Mouse (Mus musculus) thymus, adult 2 months (tissue): ENCODE results near the gene Gm28269. TPM values are rescaled to one million over a fixed set of nuclear protein-coding genes. Genes with fewer than 3 reads are reported as not detected.

Source experiments
- DNase-seq: peaks from one replicate; pipeline ENCODE4 v3.0.0; 2021
- H3K27ac ChIP-seq: fragments of 200-500 bp; 2 replicates; pipeline ENCODE4 v1.5.1; 2012; ENCODE audit warnings: low read length, control low read depth; ENCODE audit not compliant: control insufficient read depth, insufficient read depth
- H3K27me3 ChIP-seq: fragments of 200-500 bp; 2 replicates; pipeline ENCODE4 v1.6.1; 2012; ENCODE audit warnings: mild to moderate bottlenecking, low read length, moderate library complexity, mixed read lengths; ENCODE audit not compliant: control insufficient read depth, insufficient read depth
- H3K36me3 ChIP-seq: fragments of 200-500 bp; 2 replicates; pipeline ENCODE4 v1.6.1; 2012; ENCODE audit warnings: mild to moderate bottlenecking, low read length, moderate library complexity; ENCODE audit not compliant: control insufficient read depth, insufficient read depth
- H3K4me1 ChIP-seq: fragments of 200-500 bp; replicated peaks from 2 replicates; pipeline ENCODE4 v1.6.1; 2012; ENCODE audit warnings: low read length; ENCODE audit not compliant: control insufficient read depth, insufficient read depth
- H3K4me3 ChIP-seq: fragments of 200-500 bp; 2 replicates; pipeline ENCODE4 v1.5.1; 2012; ENCODE audit warnings: mild to moderate bottlenecking, low read length, control low read depth, moderate library complexity; ENCODE audit not compliant: control insufficient read depth, insufficient read depth
- CTCF ChIP-seq: fragments of 200-500 bp; IDR thresholded peaks from 2 replicates; pipeline ENCODE4 v1.5.1; 2012; ENCODE audit warnings: mild to moderate bottlenecking, control low read depth, low read length, moderate library complexity, borderline replicate concordance; ENCODE audit not compliant: control insufficient read depth, poor library complexity, insufficient read depth; ENCODE audit errors: extremely low read depth
- POLR2A ChIP-seq: fragments of 200-500 bp; IDR thresholded peaks from 2 replicates; pipeline ENCODE4 v1.6.1; 2012; ENCODE audit warnings: mild to moderate bottlenecking, low read length, control low read depth, moderate library complexity; ENCODE audit not compliant: control insufficient read depth, poor library complexity, insufficient read depth; ENCODE audit errors: extremely low read depth
- WGBS: fragments of 180-500 bp; shearing (Covaris S2); methylation state at CpG from one replicate; pipeline ENCODE4 v1.1.7; 2018; 5-methylcytosine and 5-hydroxymethylcytosine counted together
- polyA plus RNA-seq: library from polyadenylated mRNA; depleted of rRNA; stranded (reverse); fragments of >200 nt; gene quantifications from 2 replicates; pipeline ENCODE4 v1.2.3, GENCODE M21; 2012; rRNA removed

Gm28269 gene
- not detected in 2 replicates for polyA plus RNA-seq

- TF ChIP-seq CTCF (no peak), POLR2A (no peak)
These were observed at the start of gene Gm28269 for GRCm38 (mm10) chrX:21744997-21745396. TSS of gene Gm28269 (minus strand) at chrX:21745097.

GRCm38 (mm10) chrX:21716885-21717284 lies 28.0 kb downstream of the Gm28269 start:
- TF ChIP-seq POLR2A (no peak), CTCF (no peak)
- no peak overlapping the region for H3K27ac ChIP-seq
- DNase-seq, result no peak
- H3K36me3 ChIP-seq, result no peaks in the 10 kb centered on the region
- 93% methylated on average over 2 of the region's 2 CpGs for WGBS
- no peaks in the 10 kb centered on the region for H3K4me1 ChIP-seq
- H3K4me3 ChIP-seq, result no peak overlapping the region
- no peaks in the 10 kb centered on the region for H3K27me3 ChIP-seq

More at GRCm38 (mm10) chrX:21744997-21745396, at the start of gene Gm28269:
- no peaks in the 10 kb centered on the region for H3K27me3 ChIP-seq
- no peak within 1 kb of the TSS for H3K27ac ChIP-seq
- no peak for DNase-seq
- no peak within 1 kb of the TSS for H3K4me3 ChIP-seq
- H3K4me1 ChIP-seq, result no peaks in the 10 kb centered on the region
- no peaks in the 10 kb centered on the region for H3K36me3 ChIP-seq

- Histone ChIP-seq H3K4me1 (no peaks in the 10 kb centered on the region), H3K36me3 (no peaks in the 10 kb centered on the region), H3K27ac (no peak overlapping the region), H3K4me3 (no peak overlapping the region), H3K27me3 (no peaks in the 10 kb centered on the region)
- no peak for DNase-seq
- 71% methylated on average over 5 of the region's 5 CpGs for WGBS
- TF ChIP-seq CTCF (no peak), POLR2A (no peak)
These were observed 29.6 kb downstream of the Gm28269 start for GRCm38 (mm10) chrX:21715293-21715692.

GRCm38 (mm10) chrX:21714829-21715228 lies 30.1 kb downstream of the Gm28269 start, which contains the start of gene Slc6a14:
TSS of gene Slc6a14 (plus strand) at chrX:21714896.
- WGBS, result 76% methylated on average over 7 of the region's 7 CpGs
- Histone ChIP-seq H3K27me3 (no peaks in the 10 kb centered on the region), H3K4me1 (no peaks in the 10 kb centered on the region), H3K36me3 (no peaks in the 10 kb centered on the region), H3K4me3 (no peak within 1 kb of the TSS), H3K27ac (no peak within 1 kb of the TSS)
- TF ChIP-seq CTCF (no peak), POLR2A (no peak)
- DNase-seq, result no peak

- WGBS, result 93% methylated on average over 1 of the region's 1 CpGs
- Histone ChIP-seq H3K27me3 (no peaks in the 10 kb centered on the region), H3K4me1 (no peaks in the 10 kb centered on the region), H3K4me3 (no peak overlapping the region), H3K36me3 (no peaks in the 10 kb centered on the region), H3K27ac (no peak overlapping the region)
- TF ChIP-seq POLR2A (no peak), CTCF (no peak)
- no peak for DNase-seq
These were observed 40.4 kb downstream of the Gm28269 start for GRCm38 (mm10) chrX:21704470-21704869.

GRCm38 (mm10) chrX:21701646-21702045 lies 43.3 kb downstream of the Gm28269 start:
- H3K4me1 ChIP-seq, result no peaks in the 10 kb centered on the region
- no peak for TF ChIP-seq POLR2A
- TF ChIP-seq CTCF, result no peak
- no peaks in the 10 kb centered on the region for H3K27me3 ChIP-seq
- DNase-seq, result no peak
- no peak overlapping the region for H3K27ac ChIP-seq
- H3K36me3 ChIP-seq, result no peaks in the 10 kb centered on the region
- H3K4me3 ChIP-seq, result no peak overlapping the region
- WGBS, result 53% methylated on average over 4 of the region's 4 CpGs

- WGBS, result 82% methylated on average over 3 of the region's 3 CpGs
- Histone ChIP-seq H3K36me3 (no peaks in the 10 kb centered on the region), H3K4me3 (no peak overlapping the region), H3K27me3 (no peaks in the 10 kb centered on the region), H3K4me1 (no peaks in the 10 kb centered on the region), H3K27ac (no peak overlapping the region)
- TF ChIP-seq CTCF (no peak), POLR2A (no peak)
- no peak for DNase-seq
These were observed 49.2 kb downstream of the Gm28269 start for GRCm38 (mm10) chrX:21695687-21696086.
